Mouse (Mus musculus) limb, embryonic 12.5 days (tissue): ENCODE measurements around the gene Shisa9. TPM values are rescaled to one million over a fixed set of nuclear protein-coding genes. Genes with fewer than 3 reads are reported as not detected.

Source experiments
- ATAC-seq: fragments of 200-750 bp; cut with Nextera tagmentation; 2 replicates; pipeline ENCODE4 v1.8.0; 2017; ENCODE audit warnings: low read depth, moderate TSS enrichment; ENCODE audit not compliant: insufficient number of reproducible peaks, insufficient read depth, low FRiP score, low TSS enrichment
- H3K27ac ChIP-seq: fragments of 300-500 bp; sonication (generic); 2 replicates; pipeline ENCODE4 v1.5.1; 2016; ENCODE audit warnings: mild to moderate bottlenecking, moderate library complexity
- H3K27me3 ChIP-seq: fragments of 300-500 bp; sonication (generic); 2 replicates; pipeline ENCODE4 v1.6.1; 2016; ENCODE audit warnings: mild to moderate bottlenecking, moderate library complexity
- H3K36me3 ChIP-seq: fragments of 300-500 bp; sonication (generic); 2 replicates; pipeline ENCODE4 v1.6.1; 2016; ENCODE audit warnings: mild to moderate bottlenecking, moderate library complexity
- H3K4me1 ChIP-seq: fragments of 300-500 bp; sonication (generic); replicated peaks from 2 replicates; pipeline ENCODE4 v1.6.1; 2016
- H3K4me2 ChIP-seq: fragments of 300-500 bp; sonication (generic); 2 replicates; pipeline ENCODE4 v1.6.1; 2016; ENCODE audit warnings: mild to moderate bottlenecking, moderate library complexity
- H3K4me3 ChIP-seq: fragments of 300-500 bp; sonication (generic); replicated peaks from 2 replicates; pipeline ENCODE4 v1.5.1; 2016; ENCODE audit warnings: mild to moderate bottlenecking
- H3K9ac ChIP-seq: fragments of 300-500 bp; sonication (generic); replicated peaks from 2 replicates; pipeline ENCODE4 v1.6.1; 2016; ENCODE audit warnings: mild to moderate bottlenecking, moderate library complexity
- H3K9me3 ChIP-seq: fragments of 300-500 bp; sonication (generic); 2 replicates; pipeline ENCODE4 v1.6.1; 2016; ENCODE audit warnings: mild to moderate bottlenecking, moderate library complexity
- WGBS: fragments of 180-500 bp; shearing (Covaris S2); methylation state at CpG from one replicate; pipeline ENCODE4 v1.1.7; 2016; 5-methylcytosine and 5-hydroxymethylcytosine counted together
- polyA plus RNA-seq: library from polyadenylated mRNA; unstranded; fragments of >200 nt; fragmentation: Nextera tagmentation; extraction: Ambion mirVana; gene quantifications from 2 replicates; pipeline ENCODE4 v1.2.1, GENCODE M21; 2016

Gene Shisa9
- polyA plus RNA-seq, 1 experiment from 2014 or later: 0.16 TPM

DNA sequence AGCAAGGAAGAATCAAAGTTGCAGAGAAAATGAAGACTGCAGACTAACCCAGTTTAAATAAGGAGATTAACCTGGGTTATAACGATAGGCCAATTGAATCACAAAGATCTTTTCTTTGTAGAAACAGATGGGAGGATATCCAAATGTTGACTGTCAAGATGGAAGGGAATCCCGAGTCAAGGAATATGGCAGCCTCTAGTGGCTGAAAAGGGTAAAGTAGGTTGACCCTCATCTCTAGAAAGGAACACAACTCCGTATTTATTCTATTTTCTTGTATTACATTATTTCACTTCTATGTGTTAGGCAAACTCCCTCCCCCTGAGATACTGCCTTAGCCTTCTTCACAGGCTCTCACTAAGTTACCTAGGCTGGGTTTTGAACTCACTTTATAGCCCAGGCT, 217.3 kb downstream of the Shisa9 start:
- H3K9me3 ChIP-seq: no peaks in the 10 kb centered on the region
- H3K9ac ChIP-seq: no peak overlapping the region
- WGBS: 35% methylated on average over 3 of the region's 3 CpGs
- H3K36me3 ChIP-seq: no peaks in the 10 kb centered on the region
- H3K4me3 ChIP-seq: no peak overlapping the region
- no peak for ATAC-seq
- H3K27me3 ChIP-seq: no peaks in the 10 kb centered on the region
- no peak overlapping the region for H3K4me2 ChIP-seq
- H3K4me1 ChIP-seq: no peaks in the 10 kb centered on the region
- no peak overlapping the region for H3K27ac ChIP-seq

GRCm38 (mm10) chr16:12202151-12202550, 218.2 kb downstream of the Shisa9 start:
- no peak overlapping the region for H3K4me2 ChIP-seq
- H3K4me1 ChIP-seq: no peaks in the 10 kb centered on the region
- H3K27me3 ChIP-seq: no peaks in the 10 kb centered on the region
- no peak for ATAC-seq
- H3K36me3 ChIP-seq: no peaks in the 10 kb centered on the region
- no peaks in the 10 kb centered on the region for H3K9me3 ChIP-seq
- H3K27ac ChIP-seq: no peak overlapping the region
- H3K9ac ChIP-seq: no peak overlapping the region
- no peak overlapping the region for H3K4me3 ChIP-seq
- 70% methylated on average over 3 of the region's 3 CpGs for WGBS

- Histone ChIP-seq H3K4me1 (no peaks in the 10 kb centered on the region), H3K9ac (no peak overlapping the region), H3K4me2 (no peak overlapping the region), H3K27me3 (no peaks in the 10 kb centered on the region), H3K4me3 (no peak overlapping the region), H3K27ac (no peak overlapping the region), H3K9me3 (no peaks in the 10 kb centered on the region), H3K36me3 (no peaks in the 10 kb centered on the region)
- ATAC-seq: no peak
- WGBS: 89% methylated on average over 2 of the region's 2 CpGs
Measured at GRCm38 (mm10) chr16:12203055-12203454, 219.1 kb downstream of the Shisa9 start.

DNA sequence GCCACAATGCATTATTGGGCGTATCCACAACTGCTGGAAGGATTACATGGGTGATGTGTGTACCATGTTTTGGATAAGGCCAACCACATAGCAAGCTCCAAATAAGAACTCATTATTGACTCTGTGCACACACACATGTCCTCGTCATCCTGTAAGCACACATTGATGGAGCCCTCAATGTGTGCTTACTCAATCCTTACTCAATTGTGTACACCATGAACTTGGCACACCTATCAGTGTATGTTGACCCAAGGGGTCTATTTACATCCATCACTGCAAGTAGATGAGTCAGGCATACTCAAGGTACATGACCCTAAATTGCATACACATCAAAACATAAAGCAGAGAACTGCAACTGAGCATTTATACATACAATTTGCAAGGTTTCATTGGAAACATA, 220.5 kb downstream of the Shisa9 start:
- H3K4me2 ChIP-seq: no peak overlapping the region
- H3K36me3 ChIP-seq: no peaks in the 10 kb centered on the region
- no peaks in the 10 kb centered on the region for H3K9me3 ChIP-seq
- H3K9ac ChIP-seq: no peak overlapping the region
- H3K4me3 ChIP-seq: no peak overlapping the region
- no peak overlapping the region for H3K27ac ChIP-seq
- no peak for ATAC-seq
- WGBS: 95% methylated on average over 2 of the region's 2 CpGs
- H3K27me3 ChIP-seq: no peaks in the 10 kb centered on the region
- no peaks in the 10 kb centered on the region for H3K4me1 ChIP-seq

- Histone ChIP-seq H3K9me3 (no peaks in the 10 kb centered on the region), H3K9ac (no peak overlapping the region), H3K36me3 (no peaks in the 10 kb centered on the region), H3K4me1 (no peaks in the 10 kb centered on the region), H3K27ac (no peak overlapping the region), H3K4me2 (no peak overlapping the region), H3K4me3 (no peak overlapping the region), H3K27me3 (no peaks in the 10 kb centered on the region)
- ATAC-seq: no peak
- 64% methylated on average over 1 of the region's 1 CpGs for WGBS
Measured at GRCm38 (mm10) chr16:12206421-12206950, 222.6 kb downstream of the Shisa9 start.

- WGBS: 94% methylated on average over 2 of the region's 2 CpGs
- ATAC-seq: no peak
- H3K4me1 ChIP-seq: no peaks in the 10 kb centered on the region
Measured at GRCm38 (mm10) chr16:12206951-12207350, 223.0 kb downstream of the Shisa9 start.

GRCm38 (mm10) chr16:12209355-12209754, 225.4 kb downstream of the Shisa9 start:
- Histone ChIP-seq H3K4me2 (no peak overlapping the region), H3K4me1 (no peaks in the 10 kb centered on the region), H3K9me3 (no peaks in the 10 kb centered on the region), H3K27ac (no peak overlapping the region), H3K4me3 (no peak overlapping the region), H3K9ac (no peak overlapping the region), H3K36me3 (no peaks in the 10 kb centered on the region), H3K27me3 (no peaks in the 10 kb centered on the region)
- ATAC-seq: no peak
- 88% methylated on average over 1 of the region's 1 CpGs for WGBS

More at GRCm38 (mm10) chr16:12206951-12207350, 223.0 kb downstream of the Shisa9 start:
- Histone ChIP-seq H3K36me3 (no peaks in the 10 kb centered on the region), H3K9me3 (no peaks in the 10 kb centered on the region), H3K27me3 (no peaks in the 10 kb centered on the region), H3K9ac (no peak overlapping the region), H3K27ac (no peak overlapping the region), H3K4me2 (no peak overlapping the region), H3K4me3 (no peak overlapping the region)

DNA sequence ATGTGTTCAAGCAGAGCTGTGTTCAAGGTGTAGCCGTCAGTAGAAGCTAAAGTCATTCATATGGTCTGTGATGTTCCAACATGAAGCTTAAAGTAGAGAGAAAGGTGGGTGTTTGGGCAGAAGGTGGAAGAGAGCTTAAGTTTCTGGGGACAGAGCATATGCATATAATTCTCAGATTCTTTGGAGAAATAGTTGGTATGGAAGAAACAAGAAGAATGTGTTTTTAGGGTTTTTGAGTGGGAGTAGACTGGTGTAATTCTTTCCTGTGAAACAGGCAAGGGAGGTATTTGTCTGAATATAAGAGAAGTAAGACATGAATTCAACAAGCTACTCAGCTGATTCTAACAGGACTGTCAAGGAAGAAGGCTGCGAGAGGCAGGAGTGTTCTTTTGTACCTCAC, 225.9 kb downstream of the Shisa9 start:
- H3K27ac ChIP-seq: no peak overlapping the region
- no peak overlapping the region for H3K4me3 ChIP-seq
- no peak for ATAC-seq
- no peak overlapping the region for H3K9ac ChIP-seq
- H3K27me3 ChIP-seq: no peaks in the 10 kb centered on the region
- no peaks in the 10 kb centered on the region for H3K4me1 ChIP-seq
- no peaks in the 10 kb centered on the region for H3K36me3 ChIP-seq
- 88% methylated on average over 2 of the region's 2 CpGs for WGBS
- no peak overlapping the region for H3K4me2 ChIP-seq
- no peaks in the 10 kb centered on the region for H3K9me3 ChIP-seq

GRCm38 (mm10) chr16:12214018-12214417, 230.1 kb downstream of the Shisa9 start:
- Histone ChIP-seq H3K9me3 (no peaks in the 10 kb centered on the region), H3K27me3 (no peaks in the 10 kb centered on the region), H3K4me2 (no peak overlapping the region), H3K36me3 (no peaks in the 10 kb centered on the region), H3K4me3 (no peak overlapping the region), H3K4me1 (no peaks in the 10 kb centered on the region), H3K27ac (no peak overlapping the region), H3K9ac (no peak overlapping the region)
- 91% methylated on average over 2 of the region's 2 CpGs for WGBS
- no peak for ATAC-seq

GRCm38 (mm10) chr16:12217289-12218150, 233.6 kb downstream of the Shisa9 start:
- no peak overlapping the region for H3K4me3 ChIP-seq
- 66% methylated on average over 13 of the region's 13 CpGs for WGBS
- no peaks in the 10 kb centered on the region for H3K27me3 ChIP-seq
- no peak overlapping the region for H3K27ac ChIP-seq
- no peaks in the 10 kb centered on the region for H3K36me3 ChIP-seq
- no peak for ATAC-seq
- no peak overlapping the region for H3K4me2 ChIP-seq
- H3K9me3 ChIP-seq: no peaks in the 10 kb centered on the region
- no peaks in the 10 kb centered on the region for H3K4me1 ChIP-seq
- no peak overlapping the region for H3K9ac ChIP-seq

- Histone ChIP-seq H3K4me3 (no peak overlapping the region), H3K4me1 (no peaks in the 10 kb centered on the region), H3K27me3 (no peaks in the 10 kb centered on the region), H3K4me2 (no peak overlapping the region), H3K36me3 (no peaks in the 10 kb centered on the region), H3K9me3 (no peaks in the 10 kb centered on the region), H3K9ac (no peak overlapping the region), H3K27ac (no peak overlapping the region)
- WGBS: 71% methylated on average over 2 of the region's 2 CpGs
- no peak for ATAC-seq
Measured at GRCm38 (mm10) chr16:12218151-12218532, 234.2 kb downstream of the Shisa9 start.

GRCm38 (mm10) chr16:12219821-12220220, 235.9 kb downstream of the Shisa9 start:
- Histone ChIP-seq H3K9ac (no peak overlapping the region), H3K36me3 (no peaks in the 10 kb centered on the region), H3K27ac (no peak overlapping the region), H3K4me1 (no peaks in the 10 kb centered on the region), H3K4me2 (no peak overlapping the region), H3K27me3 (no peaks in the 10 kb centered on the region), H3K4me3 (no peak overlapping the region), H3K9me3 (no peaks in the 10 kb centered on the region)
- 83% methylated on average over 3 of the region's 3 CpGs for WGBS
- ATAC-seq: no peak
